Mouse (Mus musculus) left cerebral cortex, adult 8-10 months (tissue): ENCODE results near the gene Sertad1. TPM values are rescaled to one million over a fixed set of nuclear protein-coding genes. Genes with fewer than 3 reads are reported as not detected.
A peak's percentile ranks its signal among the peaks of the same experiment; 100 is the strongest.

Experiments used
- DNase-seq, 2 experiments: peaks; one replicate each; pipeline ENCODE4 v3.0.0; 2022; ENCODE audit warnings: low spot score in 2 of 2
- total RNA-seq, 4 experiments: library from RNA; stranded (reverse); gene quantifications; 2 replicates each; pipeline ENCODE4 v1.2.4; 2022

Gene Sertad1
- total RNA-seq, result 10 to 100 TPM; 13.8 to 17.5 (median 14.1) TPM

GRCm38 (mm10) chr7:27486770-27487697 lies at the start of gene Sertad1:
Gene Sertad1 (plus strand): TSS chr7:27486910.
- DNase-seq, result peak; percentile 99 to 100

- DNase-seq, result no peak
These were observed 49.2 kb upstream of the Sertad1 start for GRCm38 (mm10) chr7:27437544-27437943.

- no peak for DNase-seq
These were observed 46.7 kb upstream of the Sertad1 start for GRCm38 (mm10) chr7:27440014-27440413.

DNA sequence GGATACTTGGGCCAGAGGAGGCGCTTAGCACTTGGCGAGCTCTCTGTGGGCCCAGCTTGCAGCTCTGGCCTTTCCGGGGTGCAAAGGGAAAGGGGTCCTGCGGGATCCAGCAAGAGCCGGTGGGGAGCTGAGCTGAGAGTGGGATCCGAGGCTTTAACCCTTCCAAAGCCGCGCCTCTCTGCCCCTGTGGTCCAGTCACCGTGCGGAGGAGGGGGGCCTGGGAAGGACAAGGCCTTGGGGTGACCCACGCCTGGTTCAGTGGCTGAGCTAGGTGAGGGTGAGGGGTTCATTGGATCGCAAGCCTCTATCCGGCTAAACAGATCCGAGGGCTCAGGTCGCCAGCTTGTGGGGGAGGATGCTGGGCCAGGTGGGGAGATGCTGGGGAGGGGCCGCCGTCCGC lies 40.7 kb upstream of the Sertad1 start:
- DNase-seq, result peak in 1 of 2 experiments; percentile 24

GRCm38 (mm10) chr7:27446521-27447418 lies 39.9 kb upstream of the Sertad1 start:
- peak; percentile 60 to 83 for DNase-seq

GRCm38 (mm10) chr7:27447419-27448286 lies 39.1 kb upstream of the Sertad1 start, which contains the start of the genes Sptbn4 and Blvrb:
Gene Sptbn4 (minus strand): TSS chr7:27447686.
Gene Blvrb (plus strand): TSS chr7:27447978.
- peak; percentile 92 to 99 for DNase-seq

- peak in 1 of 2 experiments; percentile 29 for DNase-seq
These were observed 38.1 kb upstream of the Sertad1 start for GRCm38 (mm10) chr7:27448421-27449206.

- peak in 1 of 2 experiments; percentile 59 for DNase-seq
These were observed 37.4 kb upstream of the Sertad1 start for GRCm38 (mm10) chr7:27449256-27449862.

DNA sequence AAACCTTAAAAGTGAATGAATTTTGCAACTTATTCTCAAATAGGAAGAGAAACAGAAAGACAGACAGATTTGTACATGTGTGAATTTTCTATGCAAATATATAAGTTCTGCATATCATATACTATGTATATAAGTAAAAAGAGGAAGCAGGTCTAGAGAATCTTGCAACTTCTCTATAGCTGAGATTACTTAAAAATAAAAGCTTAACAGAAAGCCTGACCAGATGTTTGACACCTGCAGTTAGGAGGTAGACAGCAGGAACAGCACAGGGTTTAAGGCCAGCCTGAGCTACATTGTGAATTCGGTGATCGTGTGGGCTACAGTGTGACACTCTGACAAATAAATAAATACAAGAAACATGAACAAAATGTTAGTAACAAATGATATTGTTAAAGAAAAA lies 35.4 kb upstream of the Sertad1 start:
- no peak for DNase-seq

DNA sequence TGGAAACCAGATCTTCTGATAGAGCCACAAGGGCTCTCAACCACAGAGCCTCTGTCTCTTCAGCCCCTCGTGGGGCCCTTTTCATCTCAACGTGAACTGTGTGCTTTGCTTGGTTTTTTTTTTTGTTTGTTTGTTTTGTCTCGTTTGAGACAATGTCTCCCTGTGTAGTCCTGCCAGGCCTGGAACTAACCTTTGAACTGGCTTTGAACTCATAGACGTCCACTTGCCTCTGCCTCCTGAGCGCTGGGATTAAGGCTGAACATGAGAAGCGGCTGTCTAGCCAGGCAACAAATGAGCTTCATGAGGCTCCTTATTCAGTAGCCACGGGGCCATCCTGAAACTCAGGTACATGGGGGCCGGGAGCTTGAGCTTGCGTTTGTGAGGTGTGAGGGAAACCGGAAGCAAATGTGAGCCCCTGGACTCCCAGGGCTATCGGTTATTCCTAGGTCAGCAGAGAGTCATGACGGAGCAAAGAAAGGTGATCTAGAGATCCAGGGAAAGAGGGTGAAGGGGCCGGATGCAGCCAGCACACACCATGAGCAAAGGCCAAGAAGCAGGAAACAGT lies 34.4 kb upstream of the Sertad1 start:
- DNase-seq, result no peak

DNA sequence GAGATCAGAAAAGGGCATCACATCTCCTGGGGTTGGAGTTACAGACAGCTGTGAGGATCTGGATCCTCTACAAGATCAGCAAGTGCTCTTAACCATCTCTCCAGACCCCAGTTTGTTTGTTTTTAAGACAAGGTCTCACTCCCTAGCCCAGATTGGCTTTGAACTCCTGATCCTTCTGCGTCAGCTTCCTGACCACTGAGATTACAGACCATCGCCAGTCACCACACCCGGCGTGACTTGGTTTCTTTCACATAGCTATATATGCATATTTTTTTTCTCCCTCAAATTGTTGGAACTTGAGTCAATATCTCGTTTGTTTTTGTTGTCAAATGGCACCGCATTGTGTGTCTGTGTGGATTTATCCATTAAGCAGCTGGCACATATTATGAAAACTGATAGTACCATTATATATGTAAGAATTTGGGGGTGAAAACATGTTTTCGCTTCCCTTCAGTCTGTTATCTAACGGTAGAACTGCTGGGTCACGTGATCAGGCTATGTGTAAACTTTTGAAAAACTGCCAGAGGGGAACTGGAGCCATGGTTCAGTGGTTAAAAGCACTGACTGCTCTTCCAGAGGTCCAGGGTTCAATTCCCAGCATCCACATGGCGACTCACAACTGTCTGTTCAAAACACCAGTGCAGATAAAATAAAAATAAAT lies 32.1 kb upstream of the Sertad1 start:
- DNase-seq, result no peak

GRCm38 (mm10) chr7:27455273-27455672 lies 31.4 kb upstream of the Sertad1 start:
- DNase-seq, result no peak

DNA sequence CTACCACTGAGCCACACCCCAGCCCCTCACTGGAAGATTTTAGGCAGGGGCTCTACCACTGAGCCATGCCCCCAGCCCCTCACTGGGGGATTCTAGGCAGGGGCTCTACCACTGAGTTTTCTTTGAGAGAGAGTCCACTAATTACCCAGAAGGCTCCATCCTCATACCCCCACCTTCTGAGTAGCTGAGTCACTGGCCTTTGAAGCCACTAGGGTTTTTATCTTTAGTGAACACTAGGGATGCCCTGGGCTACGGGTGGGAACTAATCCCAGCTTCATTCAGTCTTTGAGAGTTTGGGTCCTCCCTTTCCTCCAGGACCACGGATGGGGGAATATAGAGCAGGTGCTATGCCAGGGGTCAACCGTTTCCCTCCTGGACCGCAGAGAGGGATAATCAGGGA lies 28.1 kb upstream of the Sertad1 start:
- DNase-seq, result no peak

GRCm38 (mm10) chr7:27459640-27460039 lies 27.1 kb upstream of the Sertad1 start:
- DNase-seq, result no peak

DNA sequence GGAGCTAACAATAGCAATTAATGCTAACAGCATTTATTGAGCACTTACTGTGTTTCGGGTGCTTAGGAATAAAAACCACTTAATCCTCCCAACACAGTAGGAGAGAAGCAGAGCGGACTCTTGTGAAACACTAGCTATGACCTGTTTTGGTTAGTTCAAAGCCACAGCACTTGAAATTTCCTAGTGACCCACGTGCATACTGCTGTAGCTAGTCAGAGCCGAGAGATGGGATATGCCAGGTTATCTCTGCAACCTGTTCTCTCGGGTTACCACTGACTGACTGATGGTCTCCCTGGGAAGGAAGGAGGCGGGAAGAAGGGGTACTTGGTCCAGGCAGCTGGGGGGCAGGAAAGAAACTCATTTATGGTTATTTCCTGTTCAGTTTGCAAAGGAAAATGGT lies 26.2 kb upstream of the Sertad1 start:
- no peak for DNase-seq

DNA sequence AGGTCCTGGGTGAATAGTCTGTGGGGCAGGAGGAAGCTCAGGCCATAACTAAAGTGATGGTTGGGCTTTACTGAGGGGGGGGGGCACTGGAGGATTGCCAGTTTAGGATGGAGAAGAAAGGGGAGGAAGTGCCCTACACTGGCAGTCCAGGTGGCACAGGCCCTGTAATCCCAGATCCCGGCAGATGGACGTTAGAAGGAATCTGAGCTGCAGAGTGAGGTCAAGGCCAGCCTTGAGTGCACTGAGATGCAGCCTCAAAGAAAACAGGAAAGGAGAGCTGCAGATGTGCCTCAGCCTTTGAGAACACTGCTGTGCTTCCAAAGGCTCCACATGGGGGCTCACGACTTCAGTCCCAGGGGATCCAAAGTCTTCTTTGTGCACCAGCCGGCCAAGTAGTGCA lies 19.1 kb upstream of the Sertad1 start:
- no peak for DNase-seq

GRCm38 (mm10) chr7:27471390-27472120 lies 15.2 kb upstream of the Sertad1 start:
- DNase-seq, result no peak

DNA sequence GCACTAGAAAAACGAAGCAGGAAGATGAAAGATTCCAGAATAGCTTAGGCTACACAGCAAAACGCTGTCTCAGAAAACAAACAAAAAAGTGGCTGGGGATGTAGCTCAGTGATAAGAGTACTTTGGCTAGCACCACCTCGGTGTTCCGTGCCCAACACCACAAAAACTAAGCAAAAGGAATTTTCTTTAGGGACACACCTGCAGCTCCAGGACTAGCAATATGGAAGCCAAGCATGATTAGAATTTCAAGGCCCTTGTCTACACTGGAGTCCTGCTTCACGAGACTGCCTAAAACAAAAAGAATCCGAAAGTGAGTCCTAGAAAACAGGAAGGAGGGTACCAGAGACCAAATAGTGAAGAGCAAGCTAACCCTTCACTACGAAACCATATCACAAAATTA lies 14.1 kb upstream of the Sertad1 start:
- no peak for DNase-seq
